Mouse (Mus musculus): ENCODE data around the gene Msh5.

- no peak for TF ChIP-seq POLR2A (IDR thresholded peaks at IDR 0.05; ENCODE audit: low read depth, low read length)
- TF ChIP-seq CTCF (IDR thresholded peaks at IDR 0.05; ENCODE audit: extremely low read depth, insufficient read length, insufficient replicate concordance, low read depth, low read length) = no peak
Measured at GRCm38 (mm10) chr17:34980655-34981054, 65.9 kb downstream of the Msh5 start.
